Mouse (Mus musculus): ENCODE measurements around the gene Spice1. TPM values are rescaled to one million over a fixed set of nuclear protein-coding genes. Genes with fewer than 3 reads are reported as not detected.
A peak's percentile ranks its signal among the peaks of the same experiment; 100 is the strongest.

Spice1 gene
- polyA plus RNA-seq, 1 experiment from 2014 or later: 21.2 TPM

DNA sequence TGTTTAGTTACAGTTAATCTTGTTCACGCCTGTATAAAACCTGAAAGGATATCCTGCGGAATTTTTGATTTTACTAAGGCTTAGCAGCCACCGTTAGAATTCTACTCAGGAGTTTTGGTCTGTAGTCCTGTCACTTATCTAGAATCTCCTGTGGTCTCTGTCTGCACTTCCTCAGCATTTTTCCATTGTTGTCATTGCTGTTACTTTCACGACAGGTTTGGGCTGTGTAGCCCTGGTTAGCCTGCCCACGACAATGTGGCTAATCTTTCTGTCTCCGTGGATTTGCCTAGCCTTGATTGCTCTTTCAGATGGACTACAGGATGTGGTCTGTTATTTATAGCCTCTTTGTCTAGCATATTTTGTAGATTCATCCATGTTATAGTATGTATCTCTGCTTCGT, 9.4 kb downstream of the Spice1 start:
- Histone ChIP-seq H3K9me3 (replicated peaks; ENCODE audit: control insufficient read depth, low read length) (no peaks in the 10 kb centered on the region), H3K4me3 (ENCODE audit: low read depth, low read length) (no peak overlapping the region), H3K9ac (ENCODE audit: low read length) (no peak overlapping the region), H3K27ac (ENCODE audit: low read depth, low read length) (no peak overlapping the region), H3K4me2 (ENCODE audit: low read length) (no peak overlapping the region), H3K27me3 (replicated peaks; ENCODE audit: control insufficient read depth, insufficient read depth, low read length) (no peaks in the 10 kb centered on the region), H3K4me1 (ENCODE audit: control insufficient read depth, insufficient read depth, low read length) (no peaks in the 10 kb centered on the region), H3K36me3 (ENCODE audit: control insufficient read depth, insufficient read depth, low read length) (no peaks in the 10 kb centered on the region)
- 87% methylated on average over 7 of the region's 7 CpGs for WGBS
- ATAC-seq: no peak
- no peak for DNase-seq (ENCODE audit: low spot score)

DNA sequence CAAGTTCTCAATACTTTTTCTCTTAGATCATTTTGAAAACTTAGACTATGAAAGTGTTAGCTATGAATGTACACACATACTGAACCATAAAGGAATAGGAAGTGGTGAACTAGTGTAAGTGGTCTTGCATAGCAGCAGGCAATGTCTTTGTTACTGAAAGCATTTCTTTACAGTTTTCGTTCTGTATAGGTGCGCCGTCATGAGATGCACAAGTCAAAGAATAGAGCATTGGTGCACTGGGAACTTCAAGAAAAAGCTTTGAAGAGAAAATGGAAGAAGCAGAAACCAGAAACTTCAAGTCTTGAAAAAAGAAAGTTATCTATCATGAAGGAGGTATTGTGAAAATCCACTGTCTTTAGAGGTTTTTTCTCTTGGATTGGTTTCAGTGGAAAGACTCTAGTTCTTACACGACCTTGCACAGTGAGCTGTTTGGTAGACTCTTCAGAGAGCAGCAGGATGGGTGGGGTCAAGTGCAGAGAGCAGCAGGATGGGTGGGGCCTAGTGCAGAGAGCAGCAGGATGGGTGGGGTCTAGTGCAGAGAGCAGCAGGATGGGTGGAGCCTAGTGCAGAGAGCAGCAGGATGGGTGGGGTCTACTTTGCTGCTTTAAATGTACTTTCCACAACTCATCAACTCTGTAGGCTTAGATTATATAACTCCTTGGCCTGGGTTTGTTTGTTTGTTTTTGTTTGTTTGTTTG, 10.8 kb downstream of the Spice1 start:
- no peak for ATAC-seq
- peaks cover 4% of the 10 kb centered on the region; the same call in 1 of the 2 replicates for H3K36me3 ChIP-seq (ENCODE audit: control insufficient read depth, insufficient read depth, low read length)
- no peak for DNase-seq (ENCODE audit: low spot score)
- no peaks in the 10 kb centered on the region for H3K4me1 ChIP-seq (ENCODE audit: control insufficient read depth, insufficient read depth, low read length)
- H3K9me3 ChIP-seq (replicated peaks; ENCODE audit: control insufficient read depth, low read length): no peaks in the 10 kb centered on the region
- H3K27me3 ChIP-seq (replicated peaks; ENCODE audit: control insufficient read depth, insufficient read depth, low read length): no peaks in the 10 kb centered on the region
- H3K4me2 ChIP-seq (ENCODE audit: low read length): no peak overlapping the region
- H3K27ac ChIP-seq (ENCODE audit: low read depth, low read length): no peak overlapping the region
- WGBS: 81% methylated on average over 4 of the region's 4 CpGs
- H3K4me3 ChIP-seq (ENCODE audit: low read depth, low read length): no peak overlapping the region
- no peak overlapping the region for H3K9ac ChIP-seq (ENCODE audit: low read length)

GRCm38 (mm10) chr16:44361921-44362890, 15.3 kb downstream of the Spice1 start:
- Histone ChIP-seq H3K36me3 (ENCODE audit: control insufficient read depth, insufficient read depth, low read length) (peaks cover 16% of the 10 kb centered on the region), H3K27ac (ENCODE audit: low read depth, low read length) (no peak overlapping the region), H3K9ac (ENCODE audit: low read length) (no peak overlapping the region), H3K27me3 (replicated peaks; ENCODE audit: control insufficient read depth, insufficient read depth, low read length) (no peaks in the 10 kb centered on the region), H3K4me2 (ENCODE audit: low read length) (no peak overlapping the region), H3K4me3 (ENCODE audit: low read depth, low read length) (no peak overlapping the region), H3K9me3 (replicated peaks; ENCODE audit: control insufficient read depth, low read length) (no peaks in the 10 kb centered on the region), H3K4me1 (ENCODE audit: control insufficient read depth, insufficient read depth, low read length) (no peaks in the 10 kb centered on the region)
- WGBS: 90% methylated on average over 10 of the region's 10 CpGs
- DNase-seq (ENCODE audit: low spot score) (peak; percentile 62), ATAC-seq (peak; percentile 44; the same call in 1 of the 2 replicates)

GRCm38 (mm10) chr16:44365522-44365921, 18.6 kb downstream of the Spice1 start:
- Histone ChIP-seq H3K27ac (ENCODE audit: low read depth, low read length) (no peak overlapping the region), H3K36me3 (ENCODE audit: control insufficient read depth, insufficient read depth, low read length) (peaks cover 30% of the 10 kb centered on the region), H3K4me2 (ENCODE audit: low read length) (no peak overlapping the region), H3K27me3 (replicated peaks; ENCODE audit: control insufficient read depth, insufficient read depth, low read length) (no peaks in the 10 kb centered on the region), H3K9me3 (replicated peaks; ENCODE audit: control insufficient read depth, low read length) (no peaks in the 10 kb centered on the region), H3K4me1 (ENCODE audit: control insufficient read depth, insufficient read depth, low read length) (no peaks in the 10 kb centered on the region), H3K9ac (ENCODE audit: low read length) (no peak overlapping the region), H3K4me3 (ENCODE audit: low read depth, low read length) (no peak overlapping the region)
- 92% methylated on average over 7 of the region's 7 CpGs for WGBS
- DNase-seq (ENCODE audit: low spot score) (no peak), ATAC-seq (no peak)

- H3K36me3 ChIP-seq (ENCODE audit: control insufficient read depth, insufficient read depth, low read length): peaks cover 16% of the 10 kb centered on the region
- DNase-seq (ENCODE audit: low spot score): no peak
- no peak overlapping the region for H3K9ac ChIP-seq (ENCODE audit: low read length)
- H3K27ac ChIP-seq (ENCODE audit: low read depth, low read length): no peak overlapping the region
- WGBS: 97% methylated on average over 4 of the region's 4 CpGs
- H3K4me2 ChIP-seq (ENCODE audit: low read length): no peak overlapping the region
- H3K4me1 ChIP-seq (ENCODE audit: control insufficient read depth, insufficient read depth, low read length): no peaks in the 10 kb centered on the region
- no peak for ATAC-seq
- no peaks in the 10 kb centered on the region for H3K9me3 ChIP-seq (replicated peaks; ENCODE audit: control insufficient read depth, low read length)
- H3K4me3 ChIP-seq (ENCODE audit: low read depth, low read length): no peak overlapping the region
- no peaks in the 10 kb centered on the region for H3K27me3 ChIP-seq (replicated peaks; ENCODE audit: control insufficient read depth, insufficient read depth, low read length)
Observed at GRCm38 (mm10) chr16:44375459-44375858, 28.5 kb downstream of the Spice1 start.

- no peaks in the 10 kb centered on the region for H3K9me3 ChIP-seq (replicated peaks; ENCODE audit: control insufficient read depth, low read length)
- DNase-seq (ENCODE audit: low spot score) (peak; percentile 44), ATAC-seq (no peak)
- no peak overlapping the region for H3K27ac ChIP-seq (ENCODE audit: low read depth, low read length)
- no peak overlapping the region for H3K9ac ChIP-seq (ENCODE audit: low read length)
- WGBS: 36% methylated on average over 4 of the region's 4 CpGs
- H3K36me3 ChIP-seq (ENCODE audit: control insufficient read depth, insufficient read depth, low read length): peaks cover 13% of the 10 kb centered on the region
- H3K4me2 ChIP-seq (ENCODE audit: low read length): no peak overlapping the region
- no peaks in the 10 kb centered on the region for H3K27me3 ChIP-seq (replicated peaks; ENCODE audit: control insufficient read depth, insufficient read depth, low read length)
- no peak overlapping the region for H3K4me3 ChIP-seq (ENCODE audit: low read depth, low read length)
- H3K4me1 ChIP-seq (ENCODE audit: control insufficient read depth, insufficient read depth, low read length): peaks cover 9% of the 10 kb centered on the region
Observed at GRCm38 (mm10) chr16:44380006-44380405, 33.1 kb downstream of the Spice1 start.

GRCm38 (mm10) chr16:44381578-44381977, 34.7 kb downstream of the Spice1 start:
- no peak for DNase-seq (ENCODE audit: low spot score)
- no peak overlapping the region for H3K9ac ChIP-seq (ENCODE audit: low read length)
- no peak overlapping the region for H3K4me3 ChIP-seq (ENCODE audit: low read depth, low read length)
- H3K36me3 ChIP-seq (ENCODE audit: control insufficient read depth, insufficient read depth, low read length): peaks cover 13% of the 10 kb centered on the region
- H3K4me2 ChIP-seq (ENCODE audit: low read length): no peak overlapping the region
- H3K27me3 ChIP-seq (replicated peaks; ENCODE audit: control insufficient read depth, insufficient read depth, low read length): no peaks in the 10 kb centered on the region
- WGBS: 22% methylated on average over 5 of the region's 5 CpGs
- H3K27ac ChIP-seq (ENCODE audit: low read depth, low read length): no peak overlapping the region
- ATAC-seq: no peak
- no peaks in the 10 kb centered on the region for H3K9me3 ChIP-seq (replicated peaks; ENCODE audit: control insufficient read depth, low read length)
- H3K4me1 ChIP-seq (ENCODE audit: control insufficient read depth, insufficient read depth, low read length): peaks cover 9% of the 10 kb centered on the region

DNA sequence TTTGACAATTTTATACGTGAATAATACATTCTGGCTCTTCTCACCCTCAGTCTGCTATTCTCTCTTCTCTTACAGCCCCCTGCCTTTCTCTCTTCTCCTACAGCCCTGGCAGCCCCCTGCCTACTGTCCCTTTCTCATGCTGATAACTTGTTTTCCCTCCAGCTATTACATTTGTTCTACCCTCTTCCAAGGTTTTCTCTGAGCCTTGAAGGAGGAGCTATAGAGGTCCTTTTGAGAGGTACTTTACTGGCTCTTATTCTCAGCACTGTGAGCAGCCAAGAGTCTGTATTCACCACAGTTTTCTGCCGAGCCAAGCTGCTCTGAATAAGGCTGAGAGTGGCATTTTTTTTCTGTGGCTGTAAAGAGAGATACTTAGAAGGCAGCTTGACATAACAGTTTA, 36.6 kb downstream of the Spice1 start:
- peaks cover 21% of the 10 kb centered on the region for H3K36me3 ChIP-seq (ENCODE audit: control insufficient read depth, insufficient read depth, low read length)

DNA sequence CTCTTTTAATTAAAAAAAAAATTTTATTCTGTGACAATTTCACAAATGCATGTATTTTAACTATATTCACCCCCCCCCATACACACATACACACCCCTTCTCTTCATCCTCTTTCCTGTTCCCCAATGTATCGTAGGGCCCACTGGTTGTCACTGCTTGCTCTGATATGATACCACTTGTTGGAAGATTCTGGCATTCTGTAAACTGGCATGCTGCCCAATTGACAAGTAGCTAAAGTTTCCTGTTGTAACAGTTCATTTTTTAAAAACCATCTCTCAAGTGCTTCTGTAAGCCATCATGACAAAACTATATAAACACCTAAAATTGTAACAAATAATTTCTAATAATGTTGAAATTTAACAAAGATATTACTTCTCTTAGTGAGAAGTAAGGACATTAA, 37.3 kb downstream of the Spice1 start:
- ATAC-seq (no peak), DNase-seq (ENCODE audit: low spot score) (no peak)
- no peak overlapping the region for H3K27ac ChIP-seq (ENCODE audit: low read depth, low read length)
- no peaks in the 10 kb centered on the region for H3K27me3 ChIP-seq (replicated peaks; ENCODE audit: control insufficient read depth, insufficient read depth, low read length)
- peaks cover 21% of the 10 kb centered on the region for H3K36me3 ChIP-seq (ENCODE audit: control insufficient read depth, insufficient read depth, low read length)
- H3K4me3 ChIP-seq (ENCODE audit: low read depth, low read length): no peak overlapping the region
- H3K9ac ChIP-seq (ENCODE audit: low read length): no peak overlapping the region
- peaks cover 9% of the 10 kb centered on the region for H3K4me1 ChIP-seq (ENCODE audit: control insufficient read depth, insufficient read depth, low read length)
- H3K9me3 ChIP-seq (replicated peaks; ENCODE audit: control insufficient read depth, low read length): no peaks in the 10 kb centered on the region
- WGBS: 75% methylated on average over 1 of the region's 1 CpGs
- no peak overlapping the region for H3K4me2 ChIP-seq (ENCODE audit: low read length)

More for the DNA sequence above, 36.6 kb downstream of the Spice1 start:
- H3K4me2 ChIP-seq (ENCODE audit: low read length): no peak overlapping the region
- DNase-seq (ENCODE audit: low spot score) (peak; percentile 83), ATAC-seq (peak; percentile 87)
- 10% methylated on average over 2 of the region's 2 CpGs for WGBS
- no peak overlapping the region for H3K4me3 ChIP-seq (ENCODE audit: low read depth, low read length)
- H3K9ac ChIP-seq (ENCODE audit: low read length): no peak overlapping the region
- H3K4me1 ChIP-seq (ENCODE audit: control insufficient read depth, insufficient read depth, low read length): peaks cover 9% of the 10 kb centered on the region
- no peaks in the 10 kb centered on the region for H3K9me3 ChIP-seq (replicated peaks; ENCODE audit: control insufficient read depth, low read length)
- H3K27ac ChIP-seq (ENCODE audit: low read depth, low read length): no peak overlapping the region
- H3K27me3 ChIP-seq (replicated peaks; ENCODE audit: control insufficient read depth, insufficient read depth, low read length): no peaks in the 10 kb centered on the region

Measured in forebrain, embryonic 14.5 days (tissue).